Mouse (Mus musculus): ENCODE data around the gene Itsn1. TPM values are rescaled to one million over a fixed set of nuclear protein-coding genes. Genes with fewer than 3 reads are reported as not detected.

The Itsn1 gene
- polyA plus RNA-seq, 1 experiment from 2014 or later, result 29.6 TPM

- H3K27ac ChIP-seq, result peak overlapping the region; percentile 68
- H3K4me1 ChIP-seq, result peaks cover 39% of the 10 kb centered on the region
- H3K9ac ChIP-seq, result no peak overlapping the region
- ATAC-seq (ENCODE audit: insufficient number of reproducible peaks, insufficient read depth, low FRiP score, low TSS enrichment, low read depth), result no peak
- peaks cover 7% of the 10 kb centered on the region; the same call in 1 of the 2 replicates for H3K9me3 ChIP-seq
- 37% methylated on average over 9 of the region's 9 CpGs for WGBS
- 0 out of 2 replicates have a peak, but pooled peaks cover 4% of the 10 kb centered on the region for H3K36me3 ChIP-seq
- H3K4me2 ChIP-seq, result peak overlapping the region; percentile 22
- no peak overlapping the region for H3K4me3 ChIP-seq
- no peaks in the 10 kb centered on the region for H3K27me3 ChIP-seq
These were observed 153.2 kb downstream of the Itsn1 start for GRCm38 (mm10) chr16:91882168-91882859.

GRCm38 (mm10) chr16:91883636-91884035 lies 154.6 kb downstream of the Itsn1 start:
- H3K9me3 ChIP-seq, result peaks cover 7% of the 10 kb centered on the region; the same call in 1 of the 2 replicates
- H3K4me3 ChIP-seq, result no peak overlapping the region
- 82% methylated on average over 2 of the region's 2 CpGs for WGBS
- no peak overlapping the region; the same call in 1 of the 2 replicates for H3K27ac ChIP-seq
- no peaks in the 10 kb centered on the region for H3K27me3 ChIP-seq
- H3K4me1 ChIP-seq, result peaks cover 39% of the 10 kb centered on the region
- H3K9ac ChIP-seq, result no peak overlapping the region
- ATAC-seq (ENCODE audit: insufficient number of reproducible peaks, insufficient read depth, low FRiP score, low TSS enrichment, low read depth), result no peak
- no peak overlapping the region for H3K4me2 ChIP-seq
- 0 out of 2 replicates have a peak, but pooled peaks cover 4% of the 10 kb centered on the region for H3K36me3 ChIP-seq

- Histone ChIP-seq H3K36me3 (0 out of 2 replicates have a peak, but pooled peaks cover 4% of the 10 kb centered on the region), H3K4me1 (peaks cover 39% of the 10 kb centered on the region), H3K9me3 (peaks cover 7% of the 10 kb centered on the region; the same call in 1 of the 2 replicates), H3K4me3 (no peak overlapping the region), H3K27me3 (no peaks in the 10 kb centered on the region), H3K27ac (no peak overlapping the region), H3K4me2 (no peak overlapping the region), H3K9ac (no peak overlapping the region)
- WGBS, result 58% methylated on average over 5 of the region's 5 CpGs
- no peak for ATAC-seq (ENCODE audit: insufficient number of reproducible peaks, insufficient read depth, low FRiP score, low TSS enrichment, low read depth)
These were observed 155.1 kb downstream of the Itsn1 start for GRCm38 (mm10) chr16:91884196-91884595.

- Histone ChIP-seq H3K4me3 (0 out of 2 replicates have a peak overlapping the region, but pooled peaks have one; percentile 12), H3K4me1 (peaks cover 46% of the 10 kb centered on the region), H3K27me3 (no peaks in the 10 kb centered on the region), H3K36me3 (0 out of 2 replicates have a peak, but pooled peaks cover 4% of the 10 kb centered on the region), H3K4me2 (peak overlapping the region; percentile 39), H3K9ac (no peak overlapping the region), H3K27ac (no peak overlapping the region), H3K9me3 (peaks cover 6% of the 10 kb centered on the region; the same call in 1 of the 2 replicates)
- ATAC-seq (ENCODE audit: insufficient number of reproducible peaks, insufficient read depth, low FRiP score, low TSS enrichment, low read depth), result no peak
- 6% methylated on average over 19 of the region's 19 CpGs for WGBS
These were observed 156.5 kb downstream of the Itsn1 start for GRCm38 (mm10) chr16:91885389-91886122.

GRCm38 (mm10) chr16:91888368-91888767 lies 159.3 kb downstream of the Itsn1 start:
- H3K9ac ChIP-seq, result no peak overlapping the region
- no peaks in the 10 kb centered on the region for H3K36me3 ChIP-seq
- no peaks in the 10 kb centered on the region for H3K9me3 ChIP-seq
- no peak overlapping the region for H3K4me2 ChIP-seq
- H3K27me3 ChIP-seq, result no peaks in the 10 kb centered on the region
- WGBS, result 88% methylated on average over 3 of the region's 3 CpGs
- H3K4me3 ChIP-seq, result no peak overlapping the region
- ATAC-seq (ENCODE audit: insufficient number of reproducible peaks, insufficient read depth, low FRiP score, low TSS enrichment, low read depth), result no peak
- peaks cover 27% of the 10 kb centered on the region for H3K4me1 ChIP-seq
- H3K27ac ChIP-seq, result no peak overlapping the region

- Histone ChIP-seq H3K9ac (no peak overlapping the region), H3K27ac (no peak overlapping the region)
- ATAC-seq (ENCODE audit: insufficient number of reproducible peaks, insufficient read depth, low FRiP score, low TSS enrichment, low read depth), result 0 out of 2 replicates have a peak, but pooled peaks have one; percentile 4
These were observed 160.8 kb downstream of the Itsn1 start for GRCm38 (mm10) chr16:91889831-91890230.

GRCm38 (mm10) chr16:91891218-91891617 lies 162.1 kb downstream of the Itsn1 start:
- H3K27ac ChIP-seq, result no peak overlapping the region
- no peaks in the 10 kb centered on the region for H3K36me3 ChIP-seq
- ATAC-seq (ENCODE audit: insufficient number of reproducible peaks, insufficient read depth, low FRiP score, low TSS enrichment, low read depth), result no peak
- no peak overlapping the region for H3K9ac ChIP-seq
- peaks cover 19% of the 10 kb centered on the region for H3K4me1 ChIP-seq
- WGBS, result 86% methylated on average over 11 of the region's 11 CpGs
- no peak overlapping the region for H3K4me2 ChIP-seq
- H3K4me3 ChIP-seq, result no peak overlapping the region
- no peaks in the 10 kb centered on the region for H3K9me3 ChIP-seq
- H3K27me3 ChIP-seq, result no peaks in the 10 kb centered on the region

More at GRCm38 (mm10) chr16:91889831-91890230, 160.8 kb downstream of the Itsn1 start:
- no peak overlapping the region for H3K4me2 ChIP-seq
- H3K36me3 ChIP-seq, result no peaks in the 10 kb centered on the region
- no peak overlapping the region for H3K4me3 ChIP-seq
- no peaks in the 10 kb centered on the region for H3K27me3 ChIP-seq
- peaks cover 22% of the 10 kb centered on the region for H3K4me1 ChIP-seq
- H3K9me3 ChIP-seq, result no peaks in the 10 kb centered on the region
- WGBS, result 49% methylated on average over 12 of the region's 12 CpGs

- ATAC-seq (ENCODE audit: insufficient number of reproducible peaks, insufficient read depth, low FRiP score, low TSS enrichment, low read depth), result no peak
- no peaks in the 10 kb centered on the region for H3K36me3 ChIP-seq
- WGBS, result 43% methylated on average over 6 of the region's 6 CpGs
- no peak overlapping the region for H3K9ac ChIP-seq
- no peak overlapping the region for H3K4me2 ChIP-seq
- no peak overlapping the region for H3K4me3 ChIP-seq
- no peaks in the 10 kb centered on the region for H3K27me3 ChIP-seq
- no peaks in the 10 kb centered on the region for H3K9me3 ChIP-seq
- H3K4me1 ChIP-seq, result peaks cover 27% of the 10 kb centered on the region
- peak overlapping the region; percentile 87 for H3K27ac ChIP-seq
These were observed 167.3 kb downstream of the Itsn1 start for GRCm38 (mm10) chr16:91896426-91896830.

- no peak overlapping the region for H3K4me2 ChIP-seq
- 58% methylated on average over 22 of the region's 22 CpGs for WGBS
- H3K27me3 ChIP-seq, result no peaks in the 10 kb centered on the region
- H3K27ac ChIP-seq, result 0 out of 2 replicates have a peak overlapping the region, but pooled peaks have one; percentile 33
- H3K9me3 ChIP-seq, result no peaks in the 10 kb centered on the region
- H3K9ac ChIP-seq, result no peak overlapping the region
- no peak for ATAC-seq (ENCODE audit: insufficient number of reproducible peaks, insufficient read depth, low FRiP score, low TSS enrichment, low read depth)
- no peaks in the 10 kb centered on the region for H3K36me3 ChIP-seq
- H3K4me1 ChIP-seq, result peaks cover 27% of the 10 kb centered on the region
- H3K4me3 ChIP-seq, result no peak overlapping the region
These were observed 170.1 kb downstream of the Itsn1 start for GRCm38 (mm10) chr16:91898850-91899848.

- H3K4me3 ChIP-seq, result no peak overlapping the region
- no peaks in the 10 kb centered on the region for H3K36me3 ChIP-seq
- ATAC-seq (ENCODE audit: insufficient number of reproducible peaks, insufficient read depth, low FRiP score, low TSS enrichment, low read depth), result no peak
- H3K4me2 ChIP-seq, result no peak overlapping the region
- no peaks in the 10 kb centered on the region for H3K9me3 ChIP-seq
- H3K27me3 ChIP-seq, result no peaks in the 10 kb centered on the region
- peaks cover 27% of the 10 kb centered on the region for H3K4me1 ChIP-seq
- 63% methylated on average over 11 of the region's 11 CpGs for WGBS
- no peak overlapping the region for H3K9ac ChIP-seq
- H3K27ac ChIP-seq, result no peak overlapping the region
These were observed 171.2 kb downstream of the Itsn1 start for GRCm38 (mm10) chr16:91900274-91900673.

Measured in embryonic facial prominence, embryonic 13.5 days (tissue).